In the genomic region with DNA sequence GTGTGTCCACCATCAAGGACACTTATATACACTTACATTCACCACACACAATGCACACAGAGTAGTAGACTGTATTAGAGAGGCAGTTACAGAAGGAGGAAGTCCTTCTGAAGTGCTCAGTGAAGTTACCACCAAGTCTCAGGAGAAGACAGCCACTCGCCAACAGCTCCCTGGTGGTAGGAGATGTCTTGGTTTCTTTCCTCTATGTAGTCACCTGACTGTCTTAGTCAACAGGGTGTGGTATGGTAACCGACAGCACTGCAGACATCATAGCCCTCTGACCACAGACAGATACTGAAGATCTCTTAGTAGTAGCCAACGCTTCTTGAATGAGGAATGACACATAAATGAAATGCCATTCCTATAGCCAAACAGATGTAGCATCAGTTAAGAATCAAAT, we compare ENCODE assay signal across 20 mouse cellular contexts.
"Had no signal": no experiment of that assay in that cellular context is flagged by ENCODE, and none has a peak within 500 bp of the region (broad histone marks: within the 10 kb centered on the region; RNA-seq: fewer than 3 reads in every experiment).

No protein-coding gene starts in this region.

- H3K4me1 ChIP-seq: midbrain, embryonic 10.5 days; midbrain, embryonic 13.5 days had no signal

- H3K4me3 ChIP-seq: layer of hippocampus, adult 2 months; lung, embryonic 15.5 days; megakaryocyte, embryonic 14.5 days; midbrain, embryonic 10.5 days; midbrain, embryonic 13.5 days had no signal

- H3K36me3 ChIP-seq: lung, embryonic 15.5 days; midbrain, embryonic 10.5 days; midbrain, embryonic 13.5 days had no signal

- H3K9me3 ChIP-seq: lung, embryonic 15.5 days; midbrain, embryonic 10.5 days; midbrain, embryonic 13.5 days had no signal

- H3K4me2 ChIP-seq: lung, embryonic 15.5 days; midbrain, embryonic 13.5 days had no signal

- DNase-seq: kidney, adult 2 months; kidney, postnatal 25 days; layer of hippocampus, adult 9-11 months; liver, postnatal 0 days; lung, postnatal 10 days; lung, postnatal 4 days; right cerebral cortex, postnatal 14 days; right cerebral cortex, postnatal 4 days; thymus, adult 2 months; thymus, postnatal 14 days; thymus, postnatal 4 days had no signal

- H3K27me3 ChIP-seq: lung, embryonic 15.5 days; megakaryocyte, embryonic 14.5 days; midbrain, embryonic 13.5 days had no signal

- ATAC-seq: midbrain, embryonic 13.5 days; midbrain, embryonic 16.5 days had no signal

- H3K9ac ChIP-seq: liver, embryonic 14.5 days; liver, postnatal 0 days; lung, embryonic 15.5 days; midbrain, embryonic 13.5 days had no signal

- H3K27ac ChIP-seq: kidney, postnatal 0 days; layer of hippocampus, adult 2 months; liver, embryonic 14.5 days; lung, embryonic 15.5 days; midbrain, embryonic 10.5 days; midbrain, embryonic 13.5 days; stomach, postnatal 0 days had no signal
